Mouse (Mus musculus): ENCODE measurements at regions not wholly inside any gene's neighbourhood (a gene's known extent, or its start where the extent isn't known, plus 50 kb on each side); places are given as distances from the start of the nearest gene placed in this dataset.

GRCm38 (mm10) chr1:186572651-186573050 is 133.1 kb downstream of the Tgfb2 start:
- no peak for DNase-seq
- intact Hi-C loops (cut with DNase I) = no loop called here

- intact Hi-C loops (cut with DNase I) = no loop called here
- no peak for DNase-seq
Observed at GRCm38 (mm10) chr1:186572092-186572491, 133.7 kb downstream of the Tgfb2 start.

GRCm38 (mm10) chr1:186568496-186568895 is 137.3 kb downstream of the Tgfb2 start:
- intact Hi-C loops (cut with DNase I) = no loop called here
- no peak for DNase-seq

- DNase-seq = no peak
- intact Hi-C loops (cut with DNase I) = no loop called here
Observed at GRCm38 (mm10) chr1:186568076-186568475, 137.7 kb downstream of the Tgfb2 start.

- DNase-seq = no peak
- intact Hi-C loops (cut with DNase I) = no loop called here
Observed at GRCm38 (mm10) chr1:186567136-186567826, 138.5 kb downstream of the Tgfb2 start.

- intact Hi-C loops (cut with DNase I) = no loop called here
- DNase-seq = peak; percentile 46
Observed at GRCm38 (mm10) chr1:186562027-186562426, 143.8 kb downstream of the Tgfb2 start.

GRCm38 (mm10) chr1:186555441-186555975 is 150.3 kb downstream of the Tgfb2 start:
- intact Hi-C loops (cut with DNase I) = no loop called here

GRCm38 (mm10) chr1:186554520-186555010 is 151.2 kb downstream of the Tgfb2 start:
- DNase-seq = peak; percentile 73
- intact Hi-C loops (cut with DNase I) = no loop called here

More at GRCm38 (mm10) chr1:186555441-186555975, 150.3 kb downstream of the Tgfb2 start:
- DNase-seq = no peak

GRCm38 (mm10) chr1:186552689-186553088 is 153.1 kb downstream of the Tgfb2 start:
- intact Hi-C loops (cut with DNase I) = no loop called here

GRCm38 (mm10) chr1:186550265-186550885 is 155.4 kb downstream of the Tgfb2 start:
- intact Hi-C loops (cut with DNase I) = no loop called here
- peak; percentile 88 for DNase-seq

More at GRCm38 (mm10) chr1:186552689-186553088, 153.1 kb downstream of the Tgfb2 start:
- no peak for DNase-seq

- DNase-seq = no peak
- intact Hi-C loops (cut with DNase I) = no loop called here
Observed at GRCm38 (mm10) chr1:186549207-186549606, 156.6 kb downstream of the Tgfb2 start.

GRCm38 (mm10) chr1:186546386-186547185 is 159.2 kb downstream of the Tgfb2 start:
- intact Hi-C loops (cut with DNase I) = no loop called here
- DNase-seq = no peak

- DNase-seq = no peak
- intact Hi-C loops (cut with DNase I) = no loop called here
Observed at GRCm38 (mm10) chr1:186540070-186540469, 165.7 kb downstream of the Tgfb2 start.

- no peak for DNase-seq
- intact Hi-C loops (cut with DNase I) = no loop called here
Observed at GRCm38 (mm10) chr1:186538233-186538632, 167.6 kb downstream of the Tgfb2 start.

- no peak for DNase-seq
- intact Hi-C loops (cut with DNase I) = no loop called here
Observed at GRCm38 (mm10) chr1:186515976-186516375, 189.8 kb downstream of the Tgfb2 start.

GRCm38 (mm10) chr1:186515071-186515470 is 190.7 kb downstream of the Tgfb2 start:
- intact Hi-C loops (cut with DNase I) = no loop called here
- DNase-seq = no peak

- DNase-seq = no peak
- intact Hi-C loops (cut with DNase I) = no loop called here
Observed at GRCm38 (mm10) chr1:186513861-186514260, 191.9 kb downstream of the Tgfb2 start.

GRCm38 (mm10) chr1:186510531-186510930 is 195.3 kb downstream of the Tgfb2 start:
- intact Hi-C loops (cut with DNase I) = no loop called here
- no peak for DNase-seq

GRCm38 (mm10) chr1:186508358-186508757 is 197.4 kb downstream of the Tgfb2 start:
- intact Hi-C loops (cut with DNase I) = no loop called here
- DNase-seq = no peak

- intact Hi-C loops (cut with DNase I) = no loop called here
- DNase-seq = no peak
Observed at GRCm38 (mm10) chr1:186507956-186508355, 197.8 kb downstream of the Tgfb2 start.

- DNase-seq = peak; percentile 29
Observed at GRCm38 (mm10) chr1:186506517-186506916, 199.3 kb downstream of the Tgfb2 start.

More at GRCm38 (mm10) chr1:186506517-186506916, 199.3 kb downstream of the Tgfb2 start:
- intact Hi-C loops (cut with DNase I) = no loop called here

Data from left cerebral cortex, postnatal 4 days (tissue).